8 mouse cellular contexts compared by ENCODE assay signal in genomic region chr8:106839209-106840001, GRCm38 (mm10). TPM values are rescaled to one million over a fixed set of nuclear protein-coding genes. Genes with fewer than 3 reads are reported as not detected.
DNase-seq lines count a peak whose midpoint lies in the region; ATAC-seq lines count a peak whose summit lies in the region.

No protein-coding gene starts in this region.

- peaks cover 13% of the 10 kb centered on the region for H3K4me1 ChIP-seq in forebrain, embryonic 15.5 days
- H3K4me1 ChIP-seq in stomach, embryonic 15.5 days: peaks cover 14% of the 10 kb centered on the region; the same call in 1 of the 2 replicates

- no peaks in the 10 kb centered on the region for H3K36me3 ChIP-seq in forebrain, embryonic 15.5 days
- H3K36me3 ChIP-seq in stomach, embryonic 15.5 days: no peaks in the 10 kb centered on the region

- H3K4me3 ChIP-seq in forebrain, embryonic 15.5 days: no peak overlapping the region
- no peak overlapping the region for H3K4me3 ChIP-seq in stomach, embryonic 15.5 days (replicated peaks)

- WGBS in forebrain, embryonic 15.5 days: 28% methylated on average over 11 of the region's 11 CpGs
- 39% methylated on average over 11 of the region's 11 CpGs for WGBS in stomach, embryonic 15.5 days

- no peaks in the 10 kb centered on the region for H3K27me3 ChIP-seq in forebrain, embryonic 15.5 days
- H3K27me3 ChIP-seq in stomach, embryonic 15.5 days (replicated peaks): no peaks in the 10 kb centered on the region

- H3K9ac ChIP-seq in forebrain, embryonic 15.5 days (replicated peaks): peak overlapping the region; percentile 11; the same call in 1 of the 2 replicates
- no peak overlapping the region for H3K9ac ChIP-seq in stomach, embryonic 15.5 days

- peak overlapping the region; percentile 77 for H3K27ac ChIP-seq in forebrain, embryonic 15.5 days (replicated peaks)
- no peak overlapping the region for H3K27ac ChIP-seq in stomach, embryonic 15.5 days

- no peak for ATAC-seq in forebrain, embryonic 15.5 days (replicated peaks)
- ATAC-seq in stomach, embryonic 15.5 days (ENCODE audit: insufficient read depth, low FRiP score, low read depth): no peak

- no peaks in the 10 kb centered on the region for H3K9me3 ChIP-seq in forebrain, embryonic 15.5 days
- H3K9me3 ChIP-seq in stomach, embryonic 15.5 days: no peaks in the 10 kb centered on the region

- intact Hi-C loops in left cerebral cortex, postnatal 36 days (cut with DNase I): no loop called here

- peak; percentile 51 for DNase-seq in layer of hippocampus, adult 9-11 months
- no peak for DNase-seq in layer of hippocampus, postnatal 10 days (ENCODE audit: low spot score in 2 of 2)
- peak; percentile 31 for DNase-seq in heart, postnatal 4 days
- peak; percentile 59 to 67 for DNase-seq in left cerebral cortex, postnatal 36 days (ENCODE audit: low spot score in 2 of 2)
- no peak for DNase-seq in urinary bladder, postnatal 36 days (ENCODE audit: low spot score in 2 of 2)
- DNase-seq in retina, embryonic 14.5 days (ENCODE audit: low spot score): no peak

- H3K4me2 ChIP-seq in forebrain, embryonic 15.5 days (replicated peaks): no peak overlapping the region
- 0 out of 2 replicates have a peak overlapping the region, but pooled peaks have one; percentile 10 for H3K4me2 ChIP-seq in stomach, embryonic 15.5 days

RNA-seq across cellular contexts. Expression of gene Has3, which starts 30.6 kb away (rescaled TPM):
- total RNA-seq in layer of hippocampus, postnatal 10 days (2021): 1 to 10 TPM; 5.3 to 5.5 TPM
- polyA plus RNA-seq in forebrain, embryonic 15.5 days (2015; fragmentation: Nextera tagmentation; extraction: Ambion mirVana): 0.89 and 0.95 TPM in 2 replicates
- total RNA-seq in heart, postnatal 4 days (2021): 1 to 10 TPM; 1.3 to 2.4 TPM
- total RNA-seq in left cerebral cortex, postnatal 36 days (2021): 1 to 10 TPM; 1.1 to 1.6 TPM
- polyA plus RNA-seq in stomach, embryonic 15.5 days (2015; fragmentation: Nextera tagmentation; extraction: Ambion mirVana): 0.23 and 0.62 TPM in 2 replicates

RNA-seq across cellular contexts. Expression of gene Utp4, which starts 54.0 kb away (rescaled TPM):
- total RNA-seq in layer of hippocampus, postnatal 10 days (2021): 10 to 100 TPM; 27.5 to 31.6 TPM
- 49.1 and 49.4 TPM in 2 replicates for polyA plus RNA-seq in forebrain, embryonic 15.5 days (2015; fragmentation: Nextera tagmentation; extraction: Ambion mirVana)
- total RNA-seq in heart, postnatal 4 days (2021): 10 to 100 TPM; 25.1 to 30.1 TPM
- total RNA-seq in left cerebral cortex, postnatal 36 days (2021): 10 to 100 TPM; 30.0 to 35.2 TPM
- polyA plus RNA-seq in stomach, embryonic 15.5 days (2015; fragmentation: Nextera tagmentation; extraction: Ambion mirVana): 62.6 and 65.7 TPM in 2 replicates

Comparison
In these comparisons a context has a peak if more than half of its experiments do, and no peak if none do; other contexts are left out.
1. DNase-seq: peak in layer of hippocampus, adult 9-11 months (single experiment), heart, postnatal 4 days (single experiment) and left cerebral cortex, postnatal 36 days (2 of 2); none in layer of hippocampus, postnatal 10 days (0 of 2), urinary bladder, postnatal 36 days (0 of 2) and retina, embryonic 14.5 days (single experiment).